Mouse (Mus musculus) cerebellum, adult 2 months (tissue): ENCODE results near the gene Gucd1.

Experiments
- CTCF ChIP-seq: fragments of 200-500 bp; IDR thresholded peaks from 2 replicates; pipeline ENCODE4 v1.5.1; 2011; ENCODE audit warnings: low read depth, mild to moderate bottlenecking, control low read depth, low read length, moderate library complexity, borderline replicate concordance; ENCODE audit not compliant: insufficient read depth
- POLR2A ChIP-seq: fragments of 200-500 bp; IDR thresholded peaks from 2 replicates; pipeline ENCODE4 v1.6.1; 2011; ENCODE audit warnings: low read length, control low read depth, borderline replicate concordance; ENCODE audit not compliant: insufficient read depth

GRCm38 (mm10) chr10:75394796-75395195 is 123.0 kb downstream of the Gucd1 start:
- TF ChIP-seq POLR2A = no peak
- no peak for TF ChIP-seq CTCF
